Mouse (Mus musculus) kidney, adult 11 months (tissue): ENCODE measurements at regions not wholly inside any gene's neighbourhood (a gene's known extent, or its start where the extent isn't known, plus 50 kb on each side); places are given as distances from the start of the nearest gene placed in this dataset.

Experiments used
- DNase-seq: peaks from one replicate; pipeline ENCODE4 v3.0.0; 2022

DNA sequence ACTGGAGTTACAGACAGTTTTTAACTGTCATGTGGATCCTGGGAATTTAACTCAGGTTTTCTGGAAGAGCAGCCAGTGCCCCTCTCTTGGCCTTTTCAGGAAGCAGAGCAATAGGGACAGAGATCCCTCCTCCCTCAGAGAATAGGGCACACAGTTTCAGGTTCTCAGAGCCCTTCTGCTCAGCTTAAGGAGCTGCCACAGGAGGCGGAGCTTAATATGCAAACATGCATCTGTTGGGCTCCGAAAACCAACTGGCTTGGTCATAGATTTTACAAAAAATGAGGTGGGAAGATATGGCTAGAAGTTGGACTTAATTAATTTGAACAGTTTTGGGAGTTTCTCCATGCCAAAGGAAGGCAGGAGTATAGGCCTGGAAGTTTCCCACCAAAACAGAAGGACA, 61.9 kb upstream of the Znrf2 start:
- DNase-seq = no peak

DNA sequence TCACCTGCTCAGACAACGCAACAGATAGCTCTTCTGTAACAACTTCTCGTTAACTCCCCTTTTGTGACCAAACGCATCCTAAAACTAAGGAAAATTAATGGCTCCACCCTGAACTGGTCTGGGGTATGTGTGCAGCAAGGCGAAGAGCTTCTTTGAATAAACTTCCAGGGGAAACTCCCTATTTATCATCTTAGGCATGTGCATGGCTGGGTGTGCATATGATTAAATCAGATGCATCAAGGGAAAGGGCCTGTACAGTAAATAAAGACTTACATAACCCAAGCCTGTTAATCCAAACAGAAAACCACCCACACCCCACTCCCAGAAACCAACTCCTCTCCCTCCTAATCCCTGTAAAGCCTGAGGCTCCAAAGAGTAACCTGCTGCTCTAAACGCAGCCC, 59.2 kb upstream of the Znrf2 start:
- no peak for DNase-seq

DNA sequence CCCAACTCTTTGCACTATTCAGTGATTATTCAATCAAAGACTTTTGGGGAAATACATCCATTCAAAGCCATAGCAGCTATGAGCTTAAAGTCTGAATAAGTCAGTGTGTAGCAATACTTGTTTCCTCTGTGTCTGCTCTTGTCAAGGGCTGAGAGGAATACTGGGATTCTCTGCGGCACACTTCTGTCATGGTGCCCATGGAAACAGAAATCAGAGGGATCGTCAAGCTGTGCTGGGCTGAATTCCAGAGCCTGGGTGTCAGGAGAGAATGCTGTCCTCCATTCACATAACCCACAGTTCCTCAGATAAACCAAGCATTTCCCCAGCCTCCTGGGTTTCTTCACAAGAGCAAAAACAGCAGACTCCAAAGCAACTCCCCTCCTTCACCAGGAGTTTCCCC, 58.6 kb upstream of the Znrf2 start:
- DNase-seq = no peak

DNA sequence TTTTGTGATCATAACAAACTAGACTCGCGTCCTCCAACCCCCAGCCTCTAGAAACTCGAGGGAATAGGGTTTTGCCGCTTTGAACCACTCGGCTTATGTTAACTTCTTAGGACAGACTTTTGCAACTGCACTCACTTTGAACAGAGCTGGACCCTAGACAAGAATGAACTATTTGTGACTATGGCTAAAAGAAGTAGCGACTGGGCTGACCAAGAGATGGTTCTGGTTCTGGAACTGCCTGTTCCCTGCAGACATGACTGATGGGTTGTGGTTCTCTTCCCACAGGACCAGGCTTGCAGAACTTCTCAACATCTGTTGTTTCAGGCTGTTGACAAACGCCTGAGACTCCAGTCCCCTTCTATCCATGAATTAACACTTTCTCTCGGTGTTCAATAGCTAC, 57.5 kb upstream of the Znrf2 start:
- DNase-seq = no peak

DNA sequence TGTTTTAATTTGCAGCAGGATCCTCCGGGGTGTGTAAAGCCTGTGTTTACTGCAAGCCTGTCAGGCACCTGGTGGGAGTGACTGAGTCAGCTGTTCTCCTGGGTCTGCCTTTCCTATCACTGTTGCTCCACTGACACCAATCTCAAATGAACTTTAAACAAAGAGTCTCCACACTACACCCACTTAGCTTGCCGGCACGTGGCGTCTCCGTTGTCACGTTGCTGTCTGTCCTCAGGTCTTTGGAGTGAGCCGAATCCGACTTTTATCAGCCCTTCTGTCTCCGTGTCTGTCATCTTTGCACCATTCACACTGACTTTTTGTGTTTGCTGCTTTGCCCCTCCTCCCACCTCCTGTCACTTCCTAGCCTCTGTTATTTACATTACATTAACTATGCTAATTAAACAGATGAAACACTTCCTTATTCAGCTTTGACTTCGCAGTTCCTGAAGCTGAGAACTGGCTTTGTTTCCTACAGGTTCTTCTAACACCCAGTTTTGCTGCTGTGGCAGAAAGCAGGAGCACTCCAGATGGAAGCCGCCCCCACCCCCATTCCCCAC, 56.7 kb upstream of the Znrf2 start:
- DNase-seq = peak; percentile 27

DNA sequence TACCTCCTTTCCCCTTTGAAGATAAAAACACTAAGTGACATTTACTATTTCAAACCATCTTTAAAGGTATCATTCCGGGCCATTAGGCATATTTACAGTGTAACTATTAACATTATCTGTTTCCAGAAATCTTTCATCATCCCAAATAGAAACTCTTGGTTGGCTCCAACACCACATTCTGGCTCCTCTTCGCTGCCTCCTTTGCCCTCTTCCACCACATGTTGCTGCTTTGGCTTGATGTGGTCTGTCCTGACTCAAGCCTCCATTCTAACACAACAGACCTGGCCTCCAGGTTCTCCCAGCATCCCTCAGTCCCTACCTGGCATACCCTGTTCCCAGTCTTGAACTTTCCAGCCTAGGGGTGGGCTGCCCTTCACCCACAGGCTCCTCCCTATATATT, 56.2 kb upstream of the Znrf2 start:
- no peak for DNase-seq

DNA sequence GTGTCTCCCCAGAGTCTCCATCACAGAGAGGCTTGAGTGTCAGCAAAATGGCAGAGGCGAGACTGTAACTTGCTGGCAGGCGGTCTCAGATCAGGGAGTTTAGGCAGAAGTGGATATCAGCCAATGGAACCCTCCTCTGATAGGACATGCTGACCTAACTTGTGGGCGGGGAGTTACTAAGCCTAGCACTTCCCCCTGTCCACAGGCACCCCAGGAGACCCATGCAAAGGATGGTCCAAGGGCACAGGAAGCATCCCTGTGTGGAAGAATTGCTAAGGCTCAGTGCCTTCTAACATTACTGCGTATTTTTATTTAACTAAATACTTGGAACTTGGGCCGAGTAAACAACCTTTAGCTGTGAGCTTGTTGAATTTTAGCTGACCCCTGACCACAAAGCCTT, 54.7 kb upstream of the Znrf2 start:
- peak; percentile 49 for DNase-seq

DNA sequence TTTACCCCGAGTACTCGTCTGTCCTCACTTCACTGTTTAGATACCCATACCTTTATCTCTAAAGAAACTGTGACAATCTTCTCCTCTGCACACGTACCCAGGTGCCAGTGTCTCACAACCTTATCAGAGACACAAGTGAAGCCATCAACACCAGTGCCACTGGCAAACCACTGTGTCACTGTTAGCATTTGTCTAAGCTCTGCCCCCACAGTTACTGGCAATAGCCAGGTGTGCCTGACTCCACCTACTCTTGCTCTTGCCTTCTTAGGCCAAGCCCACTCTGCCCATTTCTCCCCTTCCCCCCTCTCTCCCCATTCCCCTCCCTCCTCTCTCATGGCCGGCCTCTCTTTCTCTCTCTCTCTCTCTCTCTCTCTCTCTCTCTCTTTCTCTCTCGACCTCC, 54.2 kb upstream of the Znrf2 start:
- no peak for DNase-seq

DNA sequence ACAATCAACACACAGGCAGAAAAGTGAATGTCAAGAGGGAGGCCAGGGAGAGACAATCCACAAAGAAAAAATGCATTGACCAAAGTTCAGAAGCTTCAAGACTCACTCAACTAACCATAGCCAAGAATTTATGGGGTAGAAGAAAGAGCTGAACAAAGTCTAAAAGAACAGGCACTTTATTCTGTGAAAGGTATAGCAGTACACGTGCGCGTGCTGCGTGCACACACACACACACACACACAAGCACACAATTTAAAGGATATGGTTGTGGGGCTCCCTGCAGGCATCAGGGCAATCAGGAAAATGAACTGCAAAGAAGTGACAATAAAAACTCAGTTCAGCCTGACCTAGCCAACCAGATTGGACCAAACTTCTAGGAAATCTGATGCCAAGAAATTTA, 53.0 kb upstream of the Znrf2 start:
- DNase-seq = no peak

DNA sequence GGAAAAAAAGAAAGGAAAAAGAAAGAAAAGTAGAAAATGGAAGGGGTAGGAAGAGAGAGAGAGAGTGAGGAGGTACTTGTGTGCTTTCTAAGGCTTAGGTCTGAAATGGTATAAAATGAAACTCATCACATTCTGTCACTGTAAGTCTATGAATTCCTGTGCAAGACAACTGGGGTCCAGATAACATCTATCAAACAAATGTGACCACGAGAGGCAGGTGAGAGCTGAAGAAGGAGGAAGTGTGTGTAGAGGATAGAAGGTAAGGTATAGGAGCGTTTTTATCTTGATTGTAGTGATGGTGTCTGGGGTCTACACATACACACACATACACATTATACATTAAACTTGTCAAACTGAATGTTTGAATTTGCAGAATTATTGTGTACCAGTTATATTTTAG, 51.0 kb upstream of the Znrf2 start:
- DNase-seq = no peak

DNA sequence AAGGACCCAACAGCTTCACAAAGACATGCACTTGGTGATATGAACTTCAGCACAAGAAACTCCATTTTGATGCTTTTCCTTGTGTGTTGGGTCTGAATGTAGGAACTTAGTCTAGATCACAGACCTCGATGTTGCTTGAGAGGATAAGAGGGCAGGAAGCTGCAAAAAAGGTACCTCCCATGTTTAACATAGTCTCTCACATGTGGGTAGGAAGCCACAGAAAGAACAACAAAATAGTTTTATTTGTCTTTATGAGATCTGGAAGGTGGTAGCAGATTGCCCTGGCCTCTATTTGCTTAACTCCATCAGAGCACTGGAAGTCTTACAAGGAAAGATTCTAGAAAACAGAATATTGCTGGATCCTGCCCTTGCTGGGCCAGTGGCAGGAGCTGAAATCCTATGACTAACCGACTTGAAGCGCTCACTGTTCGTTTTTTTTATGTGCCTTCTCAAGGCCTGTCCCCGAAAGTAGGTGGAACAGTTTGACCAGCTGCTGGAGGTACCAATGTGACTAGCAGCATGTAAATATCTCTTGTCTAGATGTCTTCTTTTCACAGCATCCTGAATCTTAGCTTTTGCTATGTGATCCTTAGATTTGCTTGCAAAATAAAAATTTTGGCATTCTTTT, 50.1 kb upstream of the Znrf2 start:
- no peak for DNase-seq
